Mouse (Mus musculus): ENCODE measurements around the gene Crocc.

Crocc gene

GRCm38 (mm10) chr4:141066709-141067515 is 6.6 kb upstream of the Crocc start:
- DNase-seq (ENCODE audit: low spot score), result no peak

GRCm38 (mm10) chr4:141065123-141065522 is 4.8 kb upstream of the Crocc start:
- peak; percentile 75 for DNase-seq (ENCODE audit: low spot score)

- DNase-seq (ENCODE audit: low spot score), result no peak
Observed at GRCm38 (mm10) chr4:141064104-141064659, 3.8 kb upstream of the Crocc start.

GRCm38 (mm10) chr4:141059616-141060425 is 529 bp downstream of the Crocc start:
- no peak for DNase-seq (ENCODE audit: low spot score)

GRCm38 (mm10) chr4:141058835-141059234 is 1.5 kb downstream of the Crocc start:
- DNase-seq (ENCODE audit: low spot score), result no peak

GRCm38 (mm10) chr4:141056970-141057369 is 3.4 kb downstream of the Crocc start:
- no peak for DNase-seq (ENCODE audit: low spot score)

- DNase-seq (ENCODE audit: low spot score), result no peak
Observed at GRCm38 (mm10) chr4:141053568-141054161, 6.7 kb downstream of the Crocc start.

- DNase-seq (ENCODE audit: low spot score), result no peak
Observed at GRCm38 (mm10) chr4:141053138-141053537, 7.2 kb downstream of the Crocc start.

GRCm38 (mm10) chr4:141052442-141052841 is 7.9 kb downstream of the Crocc start:
- no peak for DNase-seq (ENCODE audit: low spot score)

GRCm38 (mm10) chr4:141049476-141049835 is 10.9 kb downstream of the Crocc start:
- no peak for DNase-seq (ENCODE audit: low spot score)

- DNase-seq (ENCODE audit: low spot score), result no peak
Observed at GRCm38 (mm10) chr4:141048810-141049475, 11.4 kb downstream of the Crocc start.

- DNase-seq (ENCODE audit: low spot score), result peak; percentile 64
Observed at GRCm38 (mm10) chr4:141044816-141045215, 15.5 kb downstream of the Crocc start.

- no peak for DNase-seq (ENCODE audit: low spot score)
Observed at GRCm38 (mm10) chr4:141041117-141041516, 19.2 kb downstream of the Crocc start.

GRCm38 (mm10) chr4:141033606-141034549 is 26.5 kb downstream of the Crocc start:
- DNase-seq (ENCODE audit: low spot score), result no peak

- DNase-seq (ENCODE audit: low spot score), result peak; percentile 76
Observed at GRCm38 (mm10) chr4:141031733-141032132, 28.6 kb downstream of the Crocc start.

GRCm38 (mm10) chr4:141030541-141031206 is 29.7 kb downstream of the Crocc start:
- no peak for DNase-seq (ENCODE audit: low spot score)

- no peak for DNase-seq (ENCODE audit: low spot score)
Observed at GRCm38 (mm10) chr4:141024992-141025391, 35.4 kb downstream of the Crocc start.

GRCm38 (mm10) chr4:141024052-141024451 is 36.3 kb downstream of the Crocc start:
- no peak for DNase-seq (ENCODE audit: low spot score)

- no peak for DNase-seq (ENCODE audit: low spot score)
Observed at GRCm38 (mm10) chr4:141021614-141021929, 38.8 kb downstream of the Crocc start.
